Mouse (Mus musculus): ENCODE results near the gene Pik3c2a. TPM values are rescaled to one million over a fixed set of nuclear protein-coding genes. Genes with fewer than 3 reads are reported as not detected.

Pik3c2a gene
- 13.0 and 16.5 TPM in 2 replicates for total RNA-seq (2015; ENCODE audit: low replicate concordance)
- total RNA-seq (2017; ENCODE audit: low replicate concordance), result 5.4 and 6.1 TPM in 2 replicates

- ATAC-seq (replicated peaks; ENCODE audit: low FRiP score, poor library complexity, severe bottlenecking), result peak; percentile 57; the same call in 1 of the 2 replicates
Measured at GRCm38 (mm10) chr7:116443004-116443696, at the start of gene Pik3c2a. TSS of gene Pik3c2a (minus strand) at chr7:116443449.

GRCm38 (mm10) chr7:116491113-116491512 is 47.9 kb upstream of the Pik3c2a start:
- ATAC-seq (replicated peaks; ENCODE audit: low FRiP score, poor library complexity, severe bottlenecking), result no peak

- no peak for ATAC-seq (replicated peaks; ENCODE audit: low FRiP score, poor library complexity, severe bottlenecking)
Measured at GRCm38 (mm10) chr7:116485062-116485601, 41.9 kb upstream of the Pik3c2a start.

- no peak for ATAC-seq (replicated peaks; ENCODE audit: low FRiP score, poor library complexity, severe bottlenecking)
Measured at GRCm38 (mm10) chr7:116484213-116484612, 41.0 kb upstream of the Pik3c2a start.

- ATAC-seq (replicated peaks; ENCODE audit: low FRiP score, poor library complexity, severe bottlenecking), result no peak
Measured at GRCm38 (mm10) chr7:116483782-116484181, 40.5 kb upstream of the Pik3c2a start.

- ATAC-seq (replicated peaks; ENCODE audit: low FRiP score, poor library complexity, severe bottlenecking), result no peak
Measured at GRCm38 (mm10) chr7:116483106-116483505, 39.9 kb upstream of the Pik3c2a start.

- ATAC-seq (replicated peaks; ENCODE audit: low FRiP score, poor library complexity, severe bottlenecking), result no peak
Measured at GRCm38 (mm10) chr7:116476264-116476663, 33.0 kb upstream of the Pik3c2a start.

- no peak for ATAC-seq (replicated peaks; ENCODE audit: low FRiP score, poor library complexity, severe bottlenecking)
Measured at GRCm38 (mm10) chr7:116475836-116476235, 32.6 kb upstream of the Pik3c2a start.

GRCm38 (mm10) chr7:116462114-116462513 is 18.9 kb upstream of the Pik3c2a start:
- ATAC-seq (replicated peaks; ENCODE audit: low FRiP score, poor library complexity, severe bottlenecking), result no peak

GRCm38 (mm10) chr7:116458985-116459441 is 15.8 kb upstream of the Pik3c2a start:
- ATAC-seq (replicated peaks; ENCODE audit: low FRiP score, poor library complexity, severe bottlenecking), result no peak

GRCm38 (mm10) chr7:116457391-116457790 is 14.1 kb upstream of the Pik3c2a start:
- ATAC-seq (replicated peaks; ENCODE audit: low FRiP score, poor library complexity, severe bottlenecking), result no peak

- ATAC-seq (replicated peaks; ENCODE audit: low FRiP score, poor library complexity, severe bottlenecking), result no peak
Measured at GRCm38 (mm10) chr7:116456964-116457363, 13.7 kb upstream of the Pik3c2a start.

- ATAC-seq (replicated peaks; ENCODE audit: low FRiP score, poor library complexity, severe bottlenecking), result no peak
Measured at GRCm38 (mm10) chr7:116446645-116447044, 3.4 kb upstream of the Pik3c2a start.

- no peak for ATAC-seq (replicated peaks; ENCODE audit: low FRiP score, poor library complexity, severe bottlenecking)
Measured at GRCm38 (mm10) chr7:116444326-116444809, 1.1 kb upstream of the Pik3c2a start.

- ATAC-seq (replicated peaks; ENCODE audit: low FRiP score, poor library complexity, severe bottlenecking), result no peak
Measured at GRCm38 (mm10) chr7:116443697-116444325, 562 bp upstream of the Pik3c2a start.

- ATAC-seq (replicated peaks; ENCODE audit: low FRiP score, poor library complexity, severe bottlenecking), result no peak
Measured at GRCm38 (mm10) chr7:116442226-116442625, 1.0 kb downstream of the Pik3c2a start.

- ATAC-seq (replicated peaks; ENCODE audit: low FRiP score, poor library complexity, severe bottlenecking), result no peak
Measured at GRCm38 (mm10) chr7:116441346-116441745, 1.9 kb downstream of the Pik3c2a start.

- no peak for ATAC-seq (replicated peaks; ENCODE audit: low FRiP score, poor library complexity, severe bottlenecking)
Measured at GRCm38 (mm10) chr7:116431661-116432060, 11.6 kb downstream of the Pik3c2a start.

GRCm38 (mm10) chr7:116430926-116431325 is 12.3 kb downstream of the Pik3c2a start:
- no peak for ATAC-seq (replicated peaks; ENCODE audit: low FRiP score, poor library complexity, severe bottlenecking)

GRCm38 (mm10) chr7:116427206-116427605 is 16.0 kb downstream of the Pik3c2a start:
- ATAC-seq (replicated peaks; ENCODE audit: low FRiP score, poor library complexity, severe bottlenecking), result no peak

GRCm38 (mm10) chr7:116425771-116426170 is 17.5 kb downstream of the Pik3c2a start:
- ATAC-seq (replicated peaks; ENCODE audit: low FRiP score, poor library complexity, severe bottlenecking), result no peak

Measured in erythroblast, adult 5-6 weeks (primary cell).